8 mouse cellular contexts compared by ENCODE assay signal in genomic region chr2:144269306-144269650, GRCm38 (mm10). TPM values are rescaled to one million over a fixed set of nuclear protein-coding genes. Genes with fewer than 3 reads are reported as not detected.
A peak's percentile ranks its signal among the peaks of the same experiment; 100 is the strongest.
DNase-seq lines count a peak whose midpoint lies in the region; ATAC-seq and TF ChIP-seq lines count a peak whose summit lies in the region.

No protein-coding gene starts in this region.

- WGBS in heart, embryonic 14.5 days = under 1% methylated on average over 11 of the region's 11 CpGs
- 1% methylated on average over 11 of the region's 11 CpGs for WGBS in heart, postnatal 0 days
- under 1% methylated on average over 11 of the region's 11 CpGs for WGBS in midbrain, embryonic 11.5 days

- peaks cover 37% of the 10 kb centered on the region for H3K36me3 ChIP-seq in heart, embryonic 14.5 days (ENCODE audit: control insufficient read depth, insufficient read depth, low read length)
- H3K36me3 ChIP-seq in ES-E14 (ENCODE audit: control insufficient read depth, insufficient read depth, low read length, poor library complexity, severe bottlenecking) = peaks cover 15% of the 10 kb centered on the region
- no peaks in the 10 kb centered on the region; the same call in 1 of the 2 replicates for H3K36me3 ChIP-seq in heart, postnatal 0 days (replicated peaks; ENCODE audit: control insufficient read depth, insufficient read depth, low read length)
- H3K36me3 ChIP-seq in midbrain, embryonic 11.5 days (ENCODE audit: control insufficient read depth, insufficient read depth, low read length) = no peaks in the 10 kb centered on the region; the same call in 1 of the 2 replicates

- ATAC-seq in heart, embryonic 14.5 days (ENCODE audit: insufficient number of reproducible peaks, insufficient read depth, low FRiP score, low read depth) = no peak
- ATAC-seq in heart, postnatal 0 days (ENCODE audit: insufficient read depth, low read depth) = no peak
- no peak for ATAC-seq in midbrain, embryonic 11.5 days (ENCODE audit: low FRiP score)
- ATAC-seq in megakaryocyte progenitor cell, adult 5-6 weeks (replicated peaks; ENCODE audit: poor library complexity) = no peak

- no peaks in the 10 kb centered on the region for H3K9me3 ChIP-seq in heart, embryonic 14.5 days (ENCODE audit: control insufficient read depth, low read length)
- H3K9me3 ChIP-seq in ES-E14 (ENCODE audit: control insufficient read depth, insufficient read depth, low read depth, low read length) = no peaks in the 10 kb centered on the region
- H3K9me3 ChIP-seq in heart, postnatal 0 days (replicated peaks; ENCODE audit: control insufficient read depth, low read length) = no peaks in the 10 kb centered on the region
- H3K9me3 ChIP-seq in midbrain, embryonic 11.5 days (ENCODE audit: control insufficient read depth, low read length) = no peaks in the 10 kb centered on the region

- no peaks in the 10 kb centered on the region for H3K27me3 ChIP-seq in heart, embryonic 14.5 days (ENCODE audit: control insufficient read depth, insufficient read depth, low read length)
- no peaks in the 10 kb centered on the region for H3K27me3 ChIP-seq in heart, postnatal 0 days (ENCODE audit: control insufficient read depth, insufficient read depth, low read length)
- H3K27me3 ChIP-seq in midbrain, embryonic 11.5 days (ENCODE audit: control insufficient read depth, insufficient read depth, low read length) = no peaks in the 10 kb centered on the region

- H3K4me2 ChIP-seq in heart, embryonic 14.5 days (ENCODE audit: low read length) = peak overlapping the region; percentile 72
- H3K4me2 ChIP-seq in heart, postnatal 0 days (ENCODE audit: low read depth, low read length) = peak overlapping the region; percentile 84
- peak overlapping the region; percentile 69 for H3K4me2 ChIP-seq in midbrain, embryonic 11.5 days

- TF ChIP-seq EP300 in heart, postnatal 0 days (IDR thresholded peaks at IDR 0.05; ENCODE audit: low read depth) = no peak

- TF ChIP-seq CTCF in heart, postnatal 0 days (IDR thresholded peaks at IDR 0.05; ENCODE audit: low read depth) = no peak

- no peak for DNase-seq in heart, adult 9 months (ENCODE audit: low spot score in 2 of 2)
- DNase-seq in ES-E14 (ENCODE audit: low read depth, low spot score) = no peak
- DNase-seq in heart, postnatal 0 days (ENCODE audit: low spot score) = no peak
- DNase-seq in midbrain, embryonic 11.5 days (ENCODE audit: low spot score, missing footprints) = no peak
- DNase-seq in urinary bladder, adult 18-20 months (ENCODE audit: low spot score in 2 of 2) = no peak
- no peak for DNase-seq in gastrocnemius, postnatal 25 days

- H3K27ac ChIP-seq in heart, embryonic 14.5 days (replicated peaks in 1 of 2; ENCODE audit: control insufficient read depth in 1 of 2, insufficient read depth in 1 of 2, low read depth in 2 of 2, low read length in 2 of 2) = peak overlapping the region in 1 of 2 experiments; percentile 94; a peak in 2 of 4 replicates
- no peak overlapping the region; the same call in 1 of the 2 replicates for H3K27ac ChIP-seq in ES-E14 (ENCODE audit: insufficient read depth, low read depth, low read length, poor library complexity, severe bottlenecking)
- peak overlapping the region; percentile 43 for H3K27ac ChIP-seq in heart, postnatal 0 days (ENCODE audit: low read depth)
- no peak overlapping the region for H3K27ac ChIP-seq in midbrain, embryonic 11.5 days (ENCODE audit: low read depth, low read length)

- H3K4me1 ChIP-seq in heart, embryonic 14.5 days (ENCODE audit: control insufficient read depth in 2 of 2, insufficient read depth in 2 of 2, low read length in 2 of 2) = peaks cover 0 to 37% of the 10 kb centered on the region in 2 experiments; a peak in 2 of 4 replicates
- peaks cover 3 to 5% of the 10 kb centered on the region in 2 experiments; a peak in 2 of 4 replicates for H3K4me1 ChIP-seq in ES-E14 (ENCODE audit: control insufficient read depth in 2 of 2, insufficient read depth in 2 of 2, low read length in 2 of 2, poor library complexity in 1 of 2)
- peaks cover 33% of the 10 kb centered on the region for H3K4me1 ChIP-seq in heart, postnatal 0 days (ENCODE audit: control insufficient read depth, insufficient read depth)
- H3K4me1 ChIP-seq in midbrain, embryonic 11.5 days (ENCODE audit: control insufficient read depth, insufficient read depth, low read length) = peaks cover 16% of the 10 kb centered on the region

- in situ Hi-C loops in ES-E14 (cut with MboI; ENCODE audit: low sequenced_read_pairs in 2 of 2, unreplicated experiment in 2 of 2) = no loop called here

- H3K9ac ChIP-seq in heart, embryonic 14.5 days (ENCODE audit: low read length) = peak overlapping the region; percentile 99
- H3K9ac ChIP-seq in ES-E14 (ENCODE audit: insufficient read depth, low read depth, low read length, poor library complexity, severe bottlenecking) = peak overlapping the region; percentile 77
- peak overlapping the region; percentile 95; the same call in 1 of the 2 replicates for H3K9ac ChIP-seq in heart, postnatal 0 days (replicated peaks; ENCODE audit: low read depth, low read length)
- H3K9ac ChIP-seq in midbrain, embryonic 11.5 days (ENCODE audit: low read length) = peak overlapping the region; percentile 98

- peak overlapping the region; percentile 44 to 95 for H3K4me3 ChIP-seq in heart, embryonic 14.5 days (ENCODE audit: control insufficient read depth in 1 of 2, insufficient read depth in 1 of 2, low read depth in 1 of 2, low read length in 2 of 2)
- H3K4me3 ChIP-seq in ES-E14 (ENCODE audit: insufficient read depth in 1 of 2, low read depth in 1 of 2, low read length in 2 of 2, poor library complexity in 1 of 2, severe bottlenecking in 1 of 2) = peak overlapping the region; percentile 89 to 97
- H3K4me3 ChIP-seq in heart, postnatal 0 days (ENCODE audit: low read depth, low read length) = peak overlapping the region; percentile 80
- H3K4me3 ChIP-seq in midbrain, embryonic 11.5 days (ENCODE audit: low read depth, low read length) = peak overlapping the region; percentile 88

TF ChIP-seq in ES-E14, 5 proteins besides CTCF, POLR2A, EP300 and RAD21:
- TF ChIP-seq ZC3H11A (IDR thresholded peaks at IDR 0.05; ENCODE audit: borderline replicate concordance, low read depth, low read length) (no peak), CHD2 (IDR thresholded peaks at IDR 0.05; ENCODE audit: low read depth, low read length) (no peak), ZNF384 (IDR thresholded peaks at IDR 0.05; ENCODE audit: low read depth, low read length) (no peak), HCFC1 (IDR thresholded peaks at IDR 0.05; ENCODE audit: borderline replicate concordance, insufficient read depth, low read length) (no peak), MAFK (IDR thresholded peaks at IDR 0.05; ENCODE audit: insufficient read depth, low read depth, low read length) (no peak)

RNA-seq across cellular contexts. Expression of gene Mgme1, which starts 1.2 kb away (rescaled TPM):
- 21.2 and 21.8 TPM in 2 replicates for polyA plus RNA-seq in heart, embryonic 14.5 days (2014; fragmentation: Nextera tagmentation; extraction: Ambion mirVana)
- total RNA-seq in ES-E14 (2012; rRNA removed) = 19.5 and 22.4 TPM in 2 replicates
- total RNA-seq in heart, postnatal 0 days (2014; rRNA removed; ENCODE audit: low replicate concordance) = 7.5 and 11.1 TPM in 2 replicates
- 12.6 and 14.6 TPM in 2 replicates for polyA plus RNA-seq in heart, postnatal 0 days (2015; fragmentation: Nextera tagmentation; extraction: Ambion mirVana)
- 15.7 and 17.4 TPM in 2 replicates for polyA plus RNA-seq in midbrain, embryonic 11.5 days (2014; fragmentation: Nextera tagmentation; extraction: Ambion mirVana)
- 16.5 and 17.7 TPM in 2 replicates for total RNA-seq in megakaryocyte progenitor cell, adult 5-6 weeks (2015)
- 30.2 and 31.0 TPM in 2 replicates for total RNA-seq in megakaryocyte progenitor cell, adult 5-6 weeks (2017)
- total RNA-seq in gastrocnemius, postnatal 25 days (2021) = 1 to 10 TPM; 6.0 to 6.5 TPM

RNA-seq across cellular contexts. Expression of gene Snx5, which starts 1.4 kb away (rescaled TPM):
- 96.4 and 99.9 TPM in 2 replicates for polyA plus RNA-seq in heart, embryonic 14.5 days (2014; fragmentation: Nextera tagmentation; extraction: Ambion mirVana)
- 184 and 236 TPM in 2 replicates for total RNA-seq in ES-E14 (2012; rRNA removed)
- total RNA-seq in heart, postnatal 0 days (2014; rRNA removed; ENCODE audit: low replicate concordance) = 80.2 and 146 TPM in 2 replicates
- polyA plus RNA-seq in heart, postnatal 0 days (2015; fragmentation: Nextera tagmentation; extraction: Ambion mirVana) = 55.7 and 65.6 TPM in 2 replicates
- polyA plus RNA-seq in midbrain, embryonic 11.5 days (2014; fragmentation: Nextera tagmentation; extraction: Ambion mirVana) = 105 and 111 TPM in 2 replicates
- 269 and 285 TPM in 2 replicates for total RNA-seq in megakaryocyte progenitor cell, adult 5-6 weeks (2015)
- 297 and 304 TPM in 2 replicates for total RNA-seq in megakaryocyte progenitor cell, adult 5-6 weeks (2017)
- total RNA-seq in gastrocnemius, postnatal 25 days (2021) = 10 to 100 TPM; 39.6 to 39.8 TPM
